Mouse (Mus musculus) liver, postnatal 0 days (tissue): ENCODE data around the gene Ciz1. TPM values are rescaled to one million over a fixed set of nuclear protein-coding genes. Genes with fewer than 3 reads are reported as not detected.

Experiments used
- ATAC-seq: fragments of 200-750 bp; cut with Nextera tagmentation; 2 replicates; pipeline ENCODE4 v1.8.0; 2017; ENCODE audit warnings: mild to moderate bottlenecking, moderate library complexity
- DNase-seq: peaks from one replicate; pipeline ENCODE4 v3.0.0-alpha.2; 2016
- H3K27ac ChIP-seq: fragments of 300-500 bp; sonication (generic); 2 replicates; pipeline ENCODE4 v1.5.1; 2014; ENCODE audit warnings: antibody characterized with exemption, moderate library complexity, mild to moderate bottlenecking, low read depth
- H3K27me3 ChIP-seq: fragments of 300-500 bp; sonication (generic); 2 replicates; pipeline ENCODE4 v1.6.1; 2014; ENCODE audit warnings: low read length, control low read depth, mixed read lengths; ENCODE audit not compliant: insufficient read depth
- H3K36me3 ChIP-seq: fragments of 300-500 bp; sonication (generic); replicated peaks from 2 replicates; pipeline ENCODE4 v1.6.1; 2014; ENCODE audit warnings: mild to moderate bottlenecking, control low read depth, low read length, moderate library complexity, mixed read lengths; ENCODE audit not compliant: insufficient read depth
- H3K4me1 ChIP-seq: fragments of 300-500 bp; sonication (generic); 2 replicates; pipeline ENCODE4 v1.6.1; 2014; ENCODE audit warnings: antibody characterized with exemption, mild to moderate bottlenecking, control low read depth; ENCODE audit not compliant: insufficient read depth
- H3K4me2 ChIP-seq: fragments of 300-500 bp; sonication (generic); 2 replicates; pipeline ENCODE4 v1.6.1; 2014; ENCODE audit warnings: low read depth, mild to moderate bottlenecking, low read length, moderate library complexity, mixed read lengths
- H3K4me3 ChIP-seq: fragments of 300-500 bp; sonication (generic); 2 replicates; pipeline ENCODE4 v1.5.1; 2014; ENCODE audit warnings: low read depth, low read length
- H3K9ac ChIP-seq: fragments of 300-500 bp; sonication (generic); replicated peaks from 2 replicates; pipeline ENCODE4 v1.6.1; 2014; ENCODE audit warnings: mild to moderate bottlenecking, moderate library complexity
- H3K9me3 ChIP-seq: fragments of 300-500 bp; sonication (generic); 2 replicates; pipeline ENCODE4 v1.6.1; 2016; ENCODE audit warnings: mild to moderate bottlenecking, control low read depth, low read length, mixed read lengths
- CTCF ChIP-seq: sonication (generic); IDR thresholded peaks from 2 replicates; pipeline ENCODE4 v1.5.1; 2016; ENCODE audit warnings: antibody characterized with exemption, low read depth
- EP300 ChIP-seq: IDR thresholded peaks from 2 replicates; pipeline ENCODE4 v1.6.1; 2016; ENCODE audit warnings: antibody characterized with exemption, low read depth, mild to moderate bottlenecking
- WGBS: fragments of 180-500 bp; shearing (Covaris S2); extraction: QIAGEN DNeasy Blood & Tissue Kit; methylation state at CpG from one replicate; pipeline ENCODE4 v1.1.7; 2014; ENCODE audit not compliant: insufficient replicate concordance; 5-methylcytosine and 5-hydroxymethylcytosine counted together
- polyA plus RNA-seq: library from polyadenylated mRNA; unstranded; fragments of >200 nt; fragmentation: Nextera tagmentation; extraction: Ambion mirVana; gene quantifications from 2 replicates; pipeline ENCODE4 v1.2.1, GENCODE M21; 2015

The Ciz1 gene
- polyA plus RNA-seq, 1 experiment from 2014 or later: 9.0 TPM

DNA sequence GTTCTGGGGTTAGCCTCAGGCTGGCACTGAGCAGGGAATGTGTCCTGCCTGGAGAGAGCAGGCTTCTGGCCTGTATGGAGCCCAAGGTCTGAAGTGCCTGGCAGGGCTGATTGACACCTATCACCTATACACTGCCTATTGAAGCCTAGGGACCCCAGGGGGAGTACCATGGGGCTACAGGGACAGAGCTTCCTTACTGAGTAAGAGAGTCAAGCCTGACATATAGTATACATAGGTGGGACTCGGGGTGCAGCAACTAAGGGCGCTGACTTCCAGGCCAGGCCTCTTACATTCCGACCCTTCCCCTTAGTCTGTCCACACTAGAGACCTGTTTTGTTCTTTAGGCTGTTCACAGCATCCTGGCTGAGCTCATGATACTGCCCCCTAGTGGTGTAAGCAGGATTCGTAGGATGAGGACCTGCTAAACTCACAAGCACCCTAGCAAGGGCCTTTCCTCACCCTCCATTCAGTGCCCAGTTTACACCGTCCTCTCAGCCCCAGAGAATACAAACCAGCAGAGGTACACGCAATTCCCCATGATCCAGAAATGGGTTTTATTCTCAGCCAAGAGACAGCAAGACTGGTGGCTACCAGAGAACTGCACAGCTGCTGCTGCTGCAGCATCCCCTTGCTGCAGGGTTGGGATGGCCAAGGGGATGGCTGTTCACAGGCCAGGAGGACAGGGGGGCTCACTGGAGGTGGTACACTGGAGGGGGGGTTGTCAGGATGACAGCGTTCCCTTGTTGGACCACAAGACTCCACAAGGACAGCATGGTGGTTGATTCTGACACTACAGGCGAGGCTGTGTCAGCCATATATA lies 44.0 kb upstream of the Ciz1 start:
- DNase-seq: peak; percentile 60
- WGBS: 57% methylated on average over 8 of the region's 8 CpGs

DNA sequence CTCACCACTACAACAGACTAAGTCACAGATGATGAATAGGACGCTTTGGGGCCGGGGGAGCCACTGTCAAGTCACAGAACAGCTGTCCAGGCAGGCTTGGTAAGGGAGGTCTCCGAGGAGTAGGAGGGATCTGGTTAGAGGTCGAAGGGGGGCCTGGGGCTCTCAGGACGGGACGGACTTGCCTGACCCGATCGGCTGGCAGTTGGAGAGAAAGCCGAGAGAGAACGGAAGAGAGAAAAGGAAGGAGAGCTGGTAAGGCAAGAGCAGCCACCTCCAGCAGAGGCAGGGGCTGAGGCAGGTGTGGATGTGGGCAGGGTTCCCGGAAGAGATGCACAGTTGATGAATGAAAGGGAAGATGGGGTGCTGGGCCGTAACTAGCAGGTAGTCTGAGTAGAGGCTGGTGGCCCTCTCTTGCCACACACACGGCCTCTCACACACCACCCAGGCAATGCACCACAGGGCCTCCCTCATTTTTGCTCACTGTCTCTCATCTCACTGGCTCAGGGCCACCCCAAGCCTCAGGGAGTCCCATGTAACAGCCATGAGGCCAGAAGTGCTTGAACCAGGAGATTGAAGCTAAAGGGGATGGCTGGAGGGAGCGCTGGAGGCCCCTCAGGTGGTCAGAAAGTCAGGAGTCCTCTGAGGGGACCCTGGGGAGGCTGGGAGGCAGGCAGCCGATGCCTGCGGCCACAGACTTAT lies 43.1 kb upstream of the Ciz1 start:
- WGBS: 81% methylated on average over 16 of the region's 16 CpGs
- peaks cover 15% of the 10 kb centered on the region for H3K4me1 ChIP-seq
- H3K9me3 ChIP-seq: no peaks in the 10 kb centered on the region
- H3K9ac ChIP-seq: no peak overlapping the region
- peaks cover 37% of the 10 kb centered on the region for H3K36me3 ChIP-seq
- H3K27me3 ChIP-seq: peaks cover 9% of the 10 kb centered on the region
- H3K4me3 ChIP-seq: no peak overlapping the region
- no peak for TF ChIP-seq CTCF
- no peak for TF ChIP-seq EP300
- no peak overlapping the region for H3K4me2 ChIP-seq
- ATAC-seq: no peak
- DNase-seq: no peak
- H3K27ac ChIP-seq: no peak overlapping the region

More for the DNA sequence above, 44.0 kb upstream of the Ciz1 start:
- peaks cover 46% of the 10 kb centered on the region for H3K36me3 ChIP-seq
- peaks cover 15% of the 10 kb centered on the region for H3K4me1 ChIP-seq
- TF ChIP-seq CTCF (peak; percentile 87), EP300 (no peak)
- H3K9ac ChIP-seq: no peak overlapping the region
- no peak overlapping the region for H3K4me2 ChIP-seq
- no peak overlapping the region for H3K4me3 ChIP-seq
- H3K9me3 ChIP-seq: no peaks in the 10 kb centered on the region
- no peak for ATAC-seq
- H3K27ac ChIP-seq: no peak overlapping the region
- peaks cover 9% of the 10 kb centered on the region for H3K27me3 ChIP-seq

DNA sequence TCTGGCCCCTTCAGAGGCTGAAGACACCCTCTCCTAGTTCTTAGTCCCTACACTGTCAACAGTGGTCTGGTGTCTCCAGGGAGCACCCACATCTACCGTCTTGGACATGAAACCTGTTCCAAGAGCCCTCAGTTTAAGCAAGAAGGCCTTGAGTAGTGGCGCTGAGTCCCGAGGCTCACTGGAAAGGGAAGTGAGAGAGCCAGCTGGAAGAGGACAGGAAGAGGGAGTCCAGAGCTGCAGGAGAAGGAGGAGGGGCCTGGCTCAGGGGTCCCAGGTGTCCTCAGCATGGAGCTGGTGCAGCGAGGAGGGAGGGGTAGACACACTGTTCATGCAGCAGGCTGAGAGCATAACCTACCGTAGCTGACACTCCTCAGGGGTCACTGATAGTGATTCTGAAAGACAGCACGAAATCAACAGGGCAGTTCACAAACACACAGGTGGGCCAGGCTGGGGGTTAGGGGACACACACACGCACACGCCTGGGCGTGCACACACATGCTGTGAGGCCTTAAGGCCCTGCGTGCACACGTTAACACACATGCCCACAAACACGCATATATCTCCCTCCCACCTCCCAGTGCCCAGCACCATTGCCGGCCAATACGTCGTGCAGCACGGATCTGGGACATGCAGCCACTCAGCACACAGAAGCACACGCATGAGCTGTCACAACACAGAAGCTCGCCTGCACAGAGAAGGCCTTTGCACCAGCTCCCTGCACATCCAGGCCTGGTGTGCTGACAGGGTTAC lies 41.9 kb upstream of the Ciz1 start:
- TF ChIP-seq CTCF: no peak
- no peak for TF ChIP-seq EP300
- peaks cover 25% of the 10 kb centered on the region for H3K36me3 ChIP-seq
- no peaks in the 10 kb centered on the region for H3K9me3 ChIP-seq
- no peak overlapping the region for H3K4me3 ChIP-seq
- no peak overlapping the region for H3K4me2 ChIP-seq
- peaks cover 9% of the 10 kb centered on the region for H3K27me3 ChIP-seq
- H3K27ac ChIP-seq: no peak overlapping the region
- DNase-seq (no peak), ATAC-seq (no peak)
- H3K4me1 ChIP-seq: peaks cover 15% of the 10 kb centered on the region
- H3K9ac ChIP-seq: no peak overlapping the region
- 79% methylated on average over 18 of the region's 18 CpGs for WGBS

- H3K4me3 ChIP-seq: peak overlapping the region; percentile 52
- no peak overlapping the region for H3K27ac ChIP-seq
- H3K4me2 ChIP-seq: peak overlapping the region; percentile 94
- peak; percentile 5; the same call in 1 of the 2 replicates for ATAC-seq
- peak overlapping the region; percentile 53 for H3K9ac ChIP-seq
- H3K36me3 ChIP-seq: peaks cover 12% of the 10 kb centered on the region
- H3K27me3 ChIP-seq: peaks cover 9% of the 10 kb centered on the region
- 12% methylated on average over 35 of the region's 42 CpGs for WGBS
- DNase-seq: no peak
- TF ChIP-seq EP300: no peak
- no peak for TF ChIP-seq CTCF
- H3K4me1 ChIP-seq: peaks cover 15% of the 10 kb centered on the region
- no peaks in the 10 kb centered on the region for H3K9me3 ChIP-seq
Observed at GRCm38 (mm10) chr2:32311443-32312317, 40.4 kb upstream of the Ciz1 start.

DNA sequence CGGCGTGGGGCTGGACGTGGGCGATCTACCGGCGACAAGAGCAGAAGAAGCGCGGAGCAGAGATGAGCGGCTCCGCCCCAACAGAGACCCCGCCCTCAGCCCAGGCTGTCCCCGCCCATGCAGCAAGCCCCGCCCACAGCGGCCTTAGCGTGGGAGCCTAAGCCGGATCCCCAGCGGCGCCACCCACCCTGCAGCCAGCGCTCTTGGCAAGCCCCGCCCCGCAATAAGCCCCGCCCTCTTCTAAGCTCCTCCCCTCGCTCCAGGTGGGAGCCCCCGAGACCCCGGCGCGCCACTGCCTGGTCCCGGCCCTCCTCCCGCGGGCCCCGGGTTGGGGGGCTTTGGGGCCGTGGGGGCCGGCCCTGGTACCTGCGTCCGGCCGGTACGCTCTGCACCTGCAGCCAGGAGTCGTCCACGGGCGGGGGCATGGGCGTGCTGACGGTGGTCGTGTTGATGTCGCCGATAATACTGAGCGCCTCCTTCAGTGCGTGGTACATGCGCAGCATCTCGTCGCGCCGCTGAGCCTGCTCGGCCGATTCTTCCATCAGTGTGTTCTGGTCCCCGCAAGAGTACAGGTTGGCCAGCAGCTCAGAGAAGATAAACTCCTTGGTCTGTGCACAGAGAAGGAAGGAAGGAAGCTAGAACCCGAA lies 39.7 kb upstream of the Ciz1 start:
- no peaks in the 10 kb centered on the region for H3K9me3 ChIP-seq
- no peak overlapping the region for H3K27ac ChIP-seq
- no peak for TF ChIP-seq CTCF
- no peak for TF ChIP-seq EP300
- peaks cover 12% of the 10 kb centered on the region for H3K27me3 ChIP-seq
- peaks cover 15% of the 10 kb centered on the region for H3K4me1 ChIP-seq
- peak overlapping the region; percentile 94 for H3K4me2 ChIP-seq
- H3K4me3 ChIP-seq: peak overlapping the region; percentile 52
- 2% methylated on average over 36 of the region's 56 CpGs for WGBS
- peaks cover 12% of the 10 kb centered on the region for H3K36me3 ChIP-seq
- peak overlapping the region; percentile 53 for H3K9ac ChIP-seq
- peak; percentile 89 for ATAC-seq
- DNase-seq: peak; percentile 94
